Mouse (Mus musculus) stomach, postnatal 0 days (tissue): Measurements from ENCODE around the gene Cd244a.

Experiments used
- CTCF ChIP-seq: IDR thresholded peaks from 2 replicates; pipeline ENCODE4 v1.5.1; 2016; ENCODE audit warnings: antibody characterized with exemption, low read depth, mild to moderate bottlenecking, moderate library complexity
- EP300 ChIP-seq: optimal IDR thresholded peaks from 2 replicates; pipeline ENCODE3; 2016; ENCODE audit warnings: antibody characterized with exemption

- TF ChIP-seq CTCF (no peak), EP300 (no peak)
Observed at GRCm38 (mm10) chr1:171635696-171636095, 76.7 kb downstream of the Cd244a start.
